Mouse (Mus musculus) c-Kit-positive CD71-positive TER-119-negative erythroid progenitor cells, embryonic 14.5 days (primary cell): ENCODE results near the gene Fam163b.

ENCODE experiments used
- DNase-seq: peaks from one replicate; pipeline ENCODE4 v3.0.0-alpha.2; 2013; ENCODE audit warnings: low read depth

Gene Fam163b

DNA sequence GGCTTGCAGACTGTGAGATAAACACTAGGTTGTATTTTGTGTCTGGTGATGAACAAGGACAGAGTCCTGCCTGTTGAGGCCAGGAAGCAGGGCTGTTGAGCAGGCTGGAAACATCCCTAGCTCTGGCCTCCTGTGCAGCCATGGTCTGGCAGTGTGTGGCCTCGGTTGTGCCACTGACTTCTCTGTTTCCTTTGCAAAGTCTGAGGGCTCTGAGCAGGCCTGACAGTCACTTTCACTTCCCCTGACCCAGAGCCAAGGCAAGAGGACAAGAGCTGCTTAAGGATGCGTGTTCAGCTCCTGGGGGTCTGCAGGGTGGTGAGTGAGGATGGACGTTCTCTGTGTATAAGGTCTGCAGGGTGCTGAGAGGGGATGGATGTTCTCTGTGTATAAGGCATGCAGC is 13.3 kb downstream of the Fam163b start:
- DNase-seq, result no peak

DNA sequence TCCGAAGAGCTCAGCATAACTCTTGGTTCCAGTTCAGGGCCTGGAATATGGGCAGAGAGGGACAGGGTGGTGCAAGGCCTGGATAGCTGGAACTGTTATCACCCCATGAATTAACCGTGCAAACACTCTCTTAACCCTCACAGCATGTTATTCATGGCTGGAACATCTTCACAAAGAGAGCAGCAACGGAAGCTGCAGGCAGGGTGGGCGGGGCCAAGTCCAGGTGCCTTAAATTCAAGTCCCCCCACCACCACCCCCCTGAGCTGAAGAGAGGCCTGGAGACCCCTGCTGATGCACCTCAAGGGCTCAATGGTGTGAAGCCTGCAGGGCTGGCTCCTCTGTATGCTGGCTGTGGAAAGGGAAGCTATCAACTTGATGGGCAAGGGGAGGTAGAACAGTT is 15.8 kb downstream of the Fam163b start:
- DNase-seq, result no peak

DNA sequence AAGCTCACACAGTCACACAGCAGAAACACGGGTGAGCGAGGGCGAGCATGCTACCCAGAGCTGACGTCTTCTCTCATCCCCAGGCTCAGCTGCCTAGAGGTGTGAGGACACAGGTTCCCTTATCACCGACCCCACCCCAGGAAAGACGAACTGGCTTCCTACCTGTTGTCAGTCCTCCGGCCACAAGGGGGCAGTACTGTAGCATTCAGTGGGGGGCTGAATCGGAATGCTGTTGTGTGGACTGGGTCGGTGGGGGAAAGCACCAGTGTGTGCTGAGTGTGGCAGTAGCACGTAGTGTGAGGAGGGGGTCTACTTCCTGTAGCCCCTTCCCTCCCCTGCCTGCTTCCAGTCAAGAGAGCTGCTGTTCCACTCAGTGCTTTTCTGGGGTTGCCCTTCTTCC is 16.3 kb downstream of the Fam163b start:
- peak; percentile 15 for DNase-seq

DNA sequence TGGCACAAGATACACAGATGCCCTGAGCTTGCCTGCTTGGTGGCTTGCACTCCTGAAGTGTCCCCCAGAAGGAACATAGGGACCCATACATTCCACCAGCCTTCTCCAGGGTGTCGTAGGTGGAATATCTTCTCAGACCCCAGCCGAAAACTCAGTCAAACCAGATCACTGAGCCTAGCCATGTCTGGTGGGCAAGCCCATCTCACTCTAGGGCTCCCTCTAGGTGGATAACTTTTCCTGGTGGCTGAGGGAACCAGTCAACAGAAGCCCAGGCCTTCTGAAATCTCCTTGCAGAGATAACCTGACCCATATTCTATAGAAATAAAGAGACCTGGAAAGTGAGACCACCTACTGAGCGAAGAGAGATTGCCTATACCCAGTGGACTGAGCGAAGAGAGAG is 19.2 kb downstream of the Fam163b start:
- no peak for DNase-seq

DNA sequence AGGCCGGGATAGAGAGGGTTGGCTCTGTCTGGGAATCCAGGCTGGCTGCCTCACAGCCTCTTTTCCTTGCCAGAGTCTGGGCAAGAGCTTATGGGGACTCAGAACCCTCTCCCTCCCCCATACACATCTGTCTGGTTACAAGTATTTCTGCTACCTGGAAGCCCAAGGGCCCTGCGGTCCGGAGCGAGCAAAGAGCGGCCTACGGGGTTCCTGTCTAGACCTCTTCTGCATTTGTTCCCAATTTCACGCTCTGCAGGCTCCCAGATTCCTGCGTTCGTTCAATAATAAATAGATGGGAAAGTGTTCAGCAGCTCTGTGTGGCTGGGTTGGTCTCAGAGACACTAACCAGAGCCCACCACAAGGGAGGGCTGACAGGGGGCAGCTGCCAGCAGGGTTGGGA is 19.7 kb downstream of the Fam163b start:
- DNase-seq, result no peak

DNA sequence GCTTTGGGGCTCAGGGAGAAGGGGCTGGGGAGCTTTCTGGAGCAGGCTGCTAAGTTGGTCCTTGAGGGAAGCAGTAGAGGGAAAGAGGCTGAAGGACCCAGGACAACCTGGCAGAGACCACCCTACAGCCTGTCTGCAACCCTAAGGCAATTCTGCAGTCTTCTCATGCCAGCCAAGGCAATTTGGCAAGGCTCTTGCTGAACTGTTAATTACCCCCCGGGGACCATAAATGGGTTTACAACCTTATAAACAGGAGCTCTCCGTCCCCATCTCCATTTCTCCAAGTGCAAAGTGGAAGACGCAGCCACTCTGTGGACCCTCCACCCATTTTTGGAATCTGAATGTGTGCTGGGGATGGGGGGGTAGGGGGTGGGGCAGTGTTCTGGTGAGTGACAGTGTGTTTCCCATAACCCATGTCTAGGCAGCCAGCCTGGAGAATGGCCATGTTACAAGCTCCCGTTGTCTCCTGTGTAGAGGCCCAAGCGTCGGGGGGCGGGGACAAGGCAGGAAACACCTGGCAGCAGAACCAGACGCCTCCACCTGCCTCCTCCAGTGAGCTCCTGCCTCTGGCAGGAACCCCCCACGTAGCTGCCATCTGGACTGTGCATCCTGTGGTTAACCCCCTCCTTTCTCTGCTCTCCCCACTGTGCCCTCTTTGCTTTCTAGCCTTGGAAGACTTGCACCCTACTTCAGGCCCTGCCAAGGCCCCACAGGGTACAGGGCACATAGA is 20.5 kb downstream of the Fam163b start:
- no peak for DNase-seq

DNA sequence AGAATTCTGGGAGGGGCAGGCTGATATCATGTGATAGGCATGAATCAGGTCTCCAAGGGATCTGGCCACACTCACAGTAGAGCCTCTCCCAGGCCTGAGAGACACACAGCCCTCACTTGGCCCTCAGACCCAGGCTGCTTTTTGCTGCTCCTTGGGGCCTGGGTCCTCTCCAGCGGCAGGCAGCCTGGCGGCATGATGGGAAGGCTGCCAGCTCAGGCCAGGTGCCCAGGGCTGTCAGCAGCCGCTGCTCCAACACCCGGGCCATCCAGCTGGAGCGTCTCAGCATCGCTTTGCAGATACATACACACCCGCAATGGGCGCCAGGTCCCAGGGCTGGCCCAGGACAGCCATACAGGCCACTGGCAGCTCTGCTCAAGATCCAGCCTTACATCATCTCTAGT is 22.1 kb downstream of the Fam163b start:
- no peak for DNase-seq

DNA sequence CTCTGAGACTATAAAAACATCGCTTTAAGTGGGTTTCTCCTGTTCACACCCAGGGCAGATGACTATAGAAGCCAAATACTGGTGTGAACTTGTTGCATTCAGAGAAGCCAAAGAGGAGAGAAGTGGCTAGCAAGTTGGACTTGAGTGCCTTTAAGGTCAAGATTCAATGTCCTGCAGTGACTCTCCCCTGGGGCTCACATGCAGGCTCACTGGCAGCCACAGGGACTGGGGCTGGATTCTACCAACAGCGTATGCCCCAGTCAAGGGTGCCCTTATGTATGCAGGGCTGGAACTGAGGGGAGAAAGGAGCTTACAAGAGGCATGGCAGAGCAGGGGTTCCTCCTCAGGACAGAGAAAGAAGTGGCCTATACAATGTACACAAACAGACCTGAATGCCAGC is 22.5 kb downstream of the Fam163b start:
- no peak for DNase-seq

DNA sequence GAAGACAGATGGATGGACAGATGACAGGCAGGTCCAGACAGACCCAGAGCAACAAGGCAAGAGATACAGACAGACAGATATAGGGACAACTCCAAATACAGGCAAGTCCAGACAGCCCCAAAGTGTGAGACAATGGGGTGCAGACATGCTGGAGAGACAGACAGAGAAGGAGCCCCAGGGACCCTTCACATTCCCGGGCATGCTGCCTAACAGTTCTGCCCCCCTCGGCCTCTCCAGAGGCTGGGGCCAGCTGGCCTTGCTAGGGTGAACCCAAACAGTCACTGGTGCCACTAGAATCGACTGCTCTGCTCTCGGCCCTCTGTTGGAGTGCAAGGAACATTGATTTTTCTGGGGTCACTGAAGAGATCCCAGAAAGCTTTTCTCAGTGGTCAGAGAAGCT is 23.8 kb downstream of the Fam163b start:
- no peak for DNase-seq

DNA sequence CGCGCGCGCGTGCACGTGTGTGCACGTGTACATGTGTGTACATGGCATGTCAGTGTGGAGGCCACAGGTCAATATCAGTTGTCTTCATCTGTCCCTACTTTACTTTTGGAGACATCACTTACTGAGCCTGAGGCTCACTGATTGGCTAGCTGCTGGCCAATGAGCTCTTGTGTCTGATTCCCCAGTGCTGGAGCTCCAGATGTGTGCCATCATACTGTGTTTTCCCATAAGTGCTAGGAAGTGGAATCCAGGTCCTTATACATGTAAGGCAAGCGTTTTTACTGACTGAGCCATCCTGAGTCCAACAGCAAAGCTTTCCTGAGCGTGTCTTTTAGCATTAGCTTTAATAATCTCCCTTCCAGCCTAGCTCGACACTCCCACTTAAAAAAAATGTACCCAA is 28.1 kb downstream of the Fam163b start:
- no peak for DNase-seq

DNA sequence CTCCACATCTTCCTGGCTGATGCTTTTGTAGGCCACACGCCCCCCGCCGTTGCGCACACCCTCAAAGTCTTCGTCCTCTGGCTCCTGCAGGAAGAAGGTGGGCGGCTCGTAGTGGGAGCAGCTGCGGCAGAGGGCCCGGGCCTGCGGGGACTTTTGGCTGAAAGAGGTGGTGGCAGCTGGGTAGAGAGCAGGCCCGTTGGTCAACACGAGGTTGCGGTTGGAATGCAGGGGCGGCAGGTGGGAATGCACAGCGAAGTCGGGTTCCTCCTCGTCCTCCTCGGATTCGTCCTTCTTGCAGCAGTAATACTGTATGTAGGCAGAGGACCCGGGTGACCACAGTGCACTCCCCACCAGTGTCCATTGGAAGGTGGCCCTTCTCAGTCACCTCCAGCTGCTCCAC is 29.7 kb downstream of the Fam163b start:
- DNase-seq, result no peak

DNA sequence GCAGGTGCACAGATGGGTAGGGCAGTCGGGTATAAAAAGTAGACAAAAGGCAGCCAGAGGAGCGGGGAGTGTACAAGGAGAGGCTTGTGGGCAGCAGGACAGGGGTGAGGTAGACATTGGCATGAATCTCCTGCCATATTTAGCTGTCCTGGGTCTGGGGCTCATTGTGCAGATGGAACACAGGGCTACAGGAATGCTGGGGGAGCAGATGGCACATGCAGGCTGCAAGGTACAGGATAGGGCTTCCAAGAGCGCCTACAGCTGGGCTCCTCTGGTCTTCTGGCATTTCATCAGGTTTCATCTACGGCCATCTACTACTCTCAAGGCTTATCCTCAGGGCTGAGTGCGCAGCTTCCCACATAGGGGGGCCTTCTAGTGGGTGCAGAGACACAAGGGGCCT is 33.2 kb downstream of the Fam163b start:
- DNase-seq, result no peak

DNA sequence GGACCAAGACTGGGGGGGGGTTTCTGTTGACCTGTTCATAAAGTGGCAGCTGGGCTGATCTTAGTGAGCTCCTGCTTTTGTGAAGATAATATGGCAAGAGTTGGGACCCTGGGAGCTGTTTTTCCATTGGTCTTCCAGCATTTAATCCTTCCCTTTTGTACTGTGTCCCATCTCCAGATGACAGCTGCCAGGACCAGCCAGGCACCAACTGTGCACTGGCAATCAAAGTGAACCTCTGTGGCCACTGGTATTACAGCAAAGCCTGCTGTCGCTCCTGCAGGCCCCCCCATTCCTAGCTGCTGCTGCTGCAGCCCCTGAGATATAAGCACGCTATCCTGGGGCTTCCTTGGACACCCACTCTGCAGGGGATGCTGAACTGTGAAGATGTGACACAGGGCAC is 34.1 kb downstream of the Fam163b start:
- no peak for DNase-seq

DNA sequence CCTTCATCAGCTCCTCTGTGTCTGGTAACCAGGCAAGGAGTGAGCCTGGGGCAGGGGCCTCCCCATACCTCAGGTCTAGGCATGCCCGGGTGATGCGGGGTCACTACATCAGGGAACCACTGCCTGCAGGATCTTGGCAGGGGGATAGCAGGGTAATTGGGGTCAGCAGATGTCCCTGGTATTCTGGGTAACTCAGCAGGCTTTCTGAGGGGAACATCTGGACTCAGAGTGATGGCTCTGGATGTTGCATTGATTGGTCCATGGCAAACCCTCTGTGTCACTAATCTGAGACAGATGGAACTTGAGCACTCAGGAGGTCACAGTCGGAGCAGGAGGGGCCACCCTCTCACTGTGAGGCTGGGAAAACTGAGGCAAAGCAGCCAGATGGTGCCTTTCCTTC is 35.5 kb downstream of the Fam163b start:
- no peak for DNase-seq

DNA sequence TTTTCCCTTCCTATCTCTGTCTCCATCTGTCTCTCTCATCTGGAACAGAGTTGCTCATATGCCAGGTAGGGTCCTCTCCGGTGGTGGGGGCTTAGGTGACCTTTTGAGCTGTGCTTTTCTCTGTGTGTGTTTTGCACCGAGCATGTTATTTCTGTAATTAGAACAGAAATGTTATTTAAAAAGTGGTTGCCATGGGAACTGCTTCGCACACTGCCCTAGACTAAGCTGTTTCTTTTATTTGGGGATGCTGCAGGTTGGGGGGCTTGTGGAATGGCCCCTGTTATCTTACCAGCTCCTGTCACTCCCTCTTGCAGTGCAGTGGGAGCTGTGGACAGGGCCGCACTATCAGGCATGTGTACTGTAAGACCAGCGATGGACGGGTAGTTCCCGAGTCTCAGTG is 38.7 kb downstream of the Fam163b start:
- DNase-seq, result no peak

DNA sequence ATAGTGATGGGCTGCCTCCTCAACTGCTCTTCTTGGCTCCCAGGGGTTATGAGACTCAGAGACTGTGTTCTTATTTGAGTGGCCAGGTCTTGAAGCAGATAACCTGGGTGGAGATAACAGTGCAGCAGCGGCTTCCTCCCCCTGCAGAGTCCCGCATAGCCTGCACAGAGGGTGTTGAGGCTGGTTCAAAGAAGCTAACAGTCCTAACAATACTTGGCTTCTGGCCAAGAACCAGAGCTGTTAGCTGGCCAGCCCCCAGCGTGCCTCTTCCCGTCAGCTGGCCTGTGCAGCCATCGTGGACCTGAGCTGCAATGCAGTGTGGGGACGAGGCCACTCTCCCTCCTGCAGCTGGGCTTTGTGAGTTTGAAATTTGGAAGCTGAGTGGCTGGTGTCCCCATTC is 44.5 kb downstream of the Fam163b start:
- no peak for DNase-seq

DNA sequence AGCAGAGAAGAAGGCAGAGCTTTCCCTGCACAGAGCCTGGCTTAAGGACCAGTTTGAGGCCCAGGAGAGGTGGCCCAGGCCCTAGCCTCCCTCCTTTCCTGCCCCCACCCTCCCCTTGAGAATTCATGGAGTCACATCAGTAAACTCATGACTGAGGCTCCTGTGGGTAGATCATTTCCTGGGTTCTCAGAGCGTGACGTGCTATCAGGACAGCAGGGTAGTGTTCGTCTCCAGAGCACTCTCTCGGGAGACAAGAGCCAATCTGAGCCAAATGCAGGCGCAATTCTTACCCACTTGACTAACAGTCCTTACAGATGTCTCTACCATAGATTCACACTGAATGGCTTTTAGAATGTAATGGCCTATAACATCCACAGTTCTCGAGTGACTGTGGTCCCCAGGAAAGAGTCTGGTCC is 45.0 kb downstream of the Fam163b start:
- no peak for DNase-seq

DNA sequence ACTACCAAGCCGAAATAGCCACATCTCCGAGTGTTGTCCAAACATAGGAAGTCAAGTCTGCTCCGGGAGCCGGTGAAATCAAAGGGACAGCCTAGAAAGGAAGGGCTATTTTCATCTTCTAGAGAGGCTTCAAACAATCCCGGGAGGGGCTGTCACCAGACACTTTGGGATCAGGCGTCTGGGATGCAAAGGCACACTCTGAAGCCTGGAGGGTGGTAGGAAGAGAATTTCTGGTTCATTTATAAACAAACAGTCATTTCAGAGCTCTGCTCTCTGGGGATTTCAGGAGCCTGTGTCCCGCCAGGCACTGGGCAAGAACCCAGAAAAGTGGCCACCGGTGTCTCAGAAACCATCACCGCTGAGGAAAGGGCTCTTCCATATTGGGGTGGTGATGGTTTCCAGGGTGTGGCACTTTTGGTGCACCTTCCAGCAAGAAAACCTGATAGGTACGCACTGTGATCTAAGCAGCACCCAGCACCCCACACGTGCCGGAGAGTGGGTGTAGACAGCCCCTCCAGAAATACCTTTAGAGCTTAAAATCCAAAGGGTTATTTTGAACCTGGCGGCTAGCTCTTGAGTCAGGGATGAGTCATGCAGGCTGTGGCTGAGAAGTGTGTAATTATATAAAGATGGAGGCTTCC is 45.8 kb downstream of the Fam163b start:
- no peak for DNase-seq

DNA sequence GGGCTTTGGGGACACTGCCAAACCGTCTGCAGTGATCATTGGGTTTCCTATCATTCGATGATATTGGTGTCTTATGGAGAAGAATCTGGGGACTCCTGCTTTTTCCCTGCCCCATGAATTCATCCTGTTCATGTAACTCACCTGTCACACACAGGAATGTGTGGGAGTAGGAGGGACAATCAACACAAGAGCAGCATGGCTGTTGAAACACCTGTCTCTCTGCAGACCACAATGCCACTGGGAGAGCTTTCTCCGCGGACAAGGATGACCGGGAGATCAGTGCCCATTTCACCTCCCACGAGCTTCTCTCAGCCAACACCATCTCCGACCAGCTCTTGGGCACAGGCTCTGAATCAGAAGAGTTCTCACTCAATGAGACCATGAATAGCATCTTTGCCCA is 47.1 kb downstream of the Fam163b start:
- no peak for DNase-seq

DNA sequence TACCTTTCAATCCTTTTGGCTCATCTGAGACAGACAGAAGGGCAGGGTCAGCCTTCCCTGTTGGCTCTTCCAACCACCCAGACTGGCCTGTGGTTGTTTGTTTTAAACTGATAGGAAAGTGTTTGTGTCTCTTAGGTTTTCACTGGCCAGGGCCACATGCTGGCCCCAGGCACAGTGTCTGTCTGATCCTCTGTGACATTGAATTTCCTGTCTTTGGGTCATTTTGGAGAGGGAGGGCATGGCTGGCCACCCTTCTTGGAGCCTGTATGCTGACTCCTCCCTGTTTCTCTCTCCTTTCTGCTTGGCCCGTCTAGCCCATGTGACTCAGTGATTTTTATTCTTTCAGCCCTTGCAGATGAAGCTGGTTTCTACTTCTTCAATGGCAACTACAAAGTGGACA is 53.1 kb downstream of the Fam163b start:
- DNase-seq, result no peak

DNA sequence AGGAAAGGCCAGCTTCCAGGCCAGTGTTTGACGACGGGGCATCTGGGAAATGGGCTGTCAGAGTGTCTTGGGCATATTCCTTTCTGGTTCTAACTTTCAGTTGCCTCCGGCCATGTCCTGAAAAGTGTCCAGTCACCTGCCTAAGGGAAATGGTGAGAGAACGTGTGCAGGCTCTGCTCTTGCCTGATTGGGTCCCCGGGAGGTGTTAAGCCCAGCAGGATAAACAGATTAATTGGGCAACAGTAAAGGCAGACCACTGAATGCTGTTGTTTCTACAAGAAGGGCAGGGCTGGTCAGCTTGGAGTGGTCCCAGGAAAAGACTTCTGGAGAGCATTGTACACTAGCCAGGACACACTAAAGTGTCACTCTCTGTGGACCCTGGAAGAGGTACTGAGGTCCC is 53.6 kb downstream of the Fam163b start:
- no peak for DNase-seq

DNA sequence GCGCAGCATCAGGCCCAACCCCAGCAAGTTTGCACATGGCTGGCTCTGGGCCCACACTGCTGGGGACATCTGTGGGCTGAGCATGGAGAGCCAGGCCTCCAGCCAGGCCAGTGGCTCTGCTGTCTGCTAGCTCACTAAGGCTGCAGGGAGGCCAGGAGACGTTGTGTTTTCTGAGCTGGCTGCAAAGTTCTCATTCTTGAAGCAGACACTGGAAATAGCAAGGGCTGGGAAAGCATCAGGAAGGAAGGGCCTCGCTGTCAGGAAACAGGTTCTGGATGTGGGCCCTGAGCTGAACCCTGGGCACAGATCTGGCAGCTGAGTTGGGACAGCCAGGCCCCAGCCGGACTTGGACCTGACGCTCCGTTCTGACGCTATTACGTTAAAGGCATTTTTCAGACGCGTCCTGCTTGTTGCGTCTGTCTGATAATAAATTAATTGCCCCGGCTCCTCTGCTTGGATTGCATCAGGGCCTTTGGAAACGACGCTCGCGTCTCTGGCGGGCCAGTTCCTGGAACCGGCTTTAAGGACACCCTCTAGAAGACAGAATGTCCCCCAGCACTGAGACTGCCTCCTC is 54.1 kb downstream of the Fam163b start:
- DNase-seq, result no peak

DNA sequence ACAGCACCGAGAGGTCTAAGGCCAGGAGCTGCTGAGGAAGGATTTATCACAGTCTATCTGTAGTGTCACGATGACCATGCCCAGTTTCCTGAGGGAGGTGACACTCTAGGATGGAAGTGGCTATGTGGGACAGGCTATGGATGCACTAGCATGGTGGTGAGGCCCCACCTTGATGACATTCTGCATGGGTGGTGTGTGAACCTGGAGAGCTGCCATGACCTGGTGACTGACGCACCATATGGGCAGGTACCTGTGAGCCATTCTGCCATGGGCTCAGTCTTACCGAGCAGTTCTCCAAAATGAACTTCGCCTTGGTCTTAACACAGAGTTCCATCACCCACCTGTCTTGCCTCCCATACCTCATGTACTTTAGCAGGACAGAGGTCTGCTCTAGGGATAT is 54.7 kb downstream of the Fam163b start:
- no peak for DNase-seq

DNA sequence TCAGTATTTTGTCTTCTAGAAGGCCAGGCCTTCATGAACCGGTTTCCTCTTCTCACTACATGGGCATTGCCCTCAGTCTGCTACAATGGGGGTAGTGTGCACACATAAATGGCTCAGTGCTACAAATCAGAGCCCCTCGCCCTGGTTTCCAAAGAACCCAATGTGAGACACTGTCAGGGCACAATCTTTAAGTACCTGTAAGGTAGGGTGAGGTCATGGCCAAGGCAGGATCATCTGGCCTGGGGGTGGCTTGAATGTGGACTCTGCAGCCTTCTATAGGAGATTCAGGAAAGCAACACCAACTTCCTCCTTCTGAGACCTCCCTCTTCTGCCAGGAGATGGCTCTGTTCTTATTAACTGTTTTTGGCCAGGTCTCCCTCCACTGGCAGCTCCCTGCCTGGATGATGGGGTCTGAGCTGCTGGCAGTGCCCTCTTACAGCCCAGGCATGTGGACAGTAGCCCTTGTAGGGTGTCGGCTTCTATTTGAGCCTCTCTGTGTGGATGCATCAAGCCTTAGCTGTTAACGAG is 55.7 kb downstream of the Fam163b start:
- DNase-seq, result no peak
